Mouse (Mus musculus) forebrain, embryonic 16.5 days (tissue): ENCODE measurements at regions not wholly inside any gene's neighbourhood (a gene's known extent, or its start where the extent isn't known, plus 50 kb on each side); places are given as distances from the start of the nearest gene placed in this dataset.

Source experiments
- ATAC-seq: fragments of 200-750 bp; cut with Nextera tagmentation; 2 replicates; pipeline ENCODE4 v1.8.0; 2017; ENCODE audit warnings: mild to moderate bottlenecking, moderate library complexity
- H3K27ac ChIP-seq: fragments of 300-500 bp; sonication (generic); 2 replicates; pipeline ENCODE4 v1.5.1; 2014; ENCODE audit warnings: low read length, control low read depth
- H3K27me3 ChIP-seq: fragments of 300-500 bp; sonication (generic); replicated peaks from 2 replicates; pipeline ENCODE4 v1.6.1; 2014; ENCODE audit warnings: low read length; ENCODE audit not compliant: control insufficient read depth, insufficient read depth
- H3K36me3 ChIP-seq: fragments of 300-500 bp; sonication (generic); 2 replicates; pipeline ENCODE4 v1.6.1; 2014; ENCODE audit not compliant: control insufficient read depth, insufficient read depth
- H3K4me1 ChIP-seq: fragments of 300-500 bp; sonication (generic); replicated peaks from 2 replicates; pipeline ENCODE4 v1.6.1; 2014; ENCODE audit warnings: low read length; ENCODE audit not compliant: control insufficient read depth, insufficient read depth
- H3K4me2 ChIP-seq: fragments of 300-500 bp; sonication (generic); 2 replicates; pipeline ENCODE4 v1.6.1; 2014; ENCODE audit warnings: mild to moderate bottlenecking, low read length, control low read depth
- H3K4me3 ChIP-seq: fragments of 300-500 bp; sonication (generic); replicated peaks from 2 replicates; pipeline ENCODE4 v1.5.1; 2014; ENCODE audit warnings: mild to moderate bottlenecking, low read length, control low read depth
- H3K9ac ChIP-seq: fragments of 300-500 bp; sonication (generic); replicated peaks from 2 replicates; pipeline ENCODE4 v1.6.1; 2014; ENCODE audit warnings: low read depth, low read length, control low read depth
- H3K9me3 ChIP-seq: fragments of 300-500 bp; sonication (generic); 2 replicates; pipeline ENCODE4 v1.6.1; 2016; ENCODE audit warnings: low read length; ENCODE audit not compliant: control insufficient read depth
- WGBS: fragments of 180-500 bp; shearing (Covaris S2); extraction: QIAGEN DNeasy Blood & Tissue Kit; methylation state at CpG from one replicate; pipeline ENCODE4 v1.1.7; 2014; 5-methylcytosine and 5-hydroxymethylcytosine counted together

DNA sequence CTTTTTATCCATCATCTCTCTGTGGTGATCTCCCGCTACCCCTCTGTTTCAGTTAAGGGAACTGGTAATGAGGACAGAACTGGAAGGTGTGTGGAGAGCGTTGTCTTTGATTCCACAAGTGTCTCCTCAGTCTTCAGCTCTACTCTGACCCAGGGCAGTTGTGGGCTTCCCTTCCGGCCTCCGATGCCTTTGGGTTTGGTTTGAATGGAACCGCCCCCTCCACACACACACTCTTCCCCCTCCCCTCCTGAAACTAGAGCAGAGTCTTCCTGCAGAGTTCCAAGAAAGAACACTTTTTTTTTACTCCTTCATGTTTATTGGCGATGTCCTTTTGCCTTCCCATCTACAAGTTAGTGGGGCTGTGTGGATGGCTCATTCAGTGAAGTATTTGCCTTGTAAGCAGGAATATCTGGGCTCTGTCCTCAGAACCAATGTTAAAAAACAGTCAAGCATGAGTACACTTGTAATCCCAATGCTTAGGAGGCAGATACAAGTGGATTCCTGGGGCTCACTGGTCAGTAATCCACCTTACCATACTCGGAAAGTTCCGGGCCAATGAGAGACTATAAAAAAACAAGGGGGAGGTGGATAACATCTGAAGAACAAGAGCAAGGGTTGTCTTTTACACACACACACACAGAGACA, 70.9 kb upstream of the Magi1 start:
- no peaks in the 10 kb centered on the region for H3K4me1 ChIP-seq
- no peaks in the 10 kb centered on the region for H3K36me3 ChIP-seq
- no peak for ATAC-seq
- H3K27ac ChIP-seq, result no peak overlapping the region
- no peaks in the 10 kb centered on the region for H3K9me3 ChIP-seq
- H3K27me3 ChIP-seq, result no peaks in the 10 kb centered on the region
- 50% methylated on average over 8 of the region's 8 CpGs for WGBS
- no peak overlapping the region for H3K4me3 ChIP-seq
- no peak overlapping the region for H3K9ac ChIP-seq
- no peak overlapping the region for H3K4me2 ChIP-seq

DNA sequence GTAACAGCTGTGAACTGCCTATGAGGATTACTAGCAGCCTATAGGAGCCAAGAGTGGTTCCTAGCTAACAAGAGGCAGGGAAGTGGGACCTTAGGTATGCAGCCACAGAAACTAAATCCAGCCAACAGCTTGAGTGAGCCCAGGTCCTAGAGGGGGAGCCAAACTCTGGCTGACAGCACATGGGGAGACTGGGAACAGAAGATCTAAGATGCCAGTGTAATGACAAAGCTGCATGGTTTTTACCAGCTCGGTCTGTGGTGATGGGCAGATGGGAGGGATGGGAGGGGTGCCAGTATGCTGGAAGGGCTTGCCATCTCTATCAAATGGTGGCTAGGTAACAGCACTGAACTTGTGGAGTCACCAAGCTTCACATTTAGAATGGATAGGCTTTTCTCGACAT, 60.6 kb upstream of the Magi1 start:
- Histone ChIP-seq H3K4me1 (no peaks in the 10 kb centered on the region), H3K36me3 (no peaks in the 10 kb centered on the region), H3K9me3 (no peaks in the 10 kb centered on the region), H3K27me3 (no peaks in the 10 kb centered on the region), H3K4me2 (no peak overlapping the region), H3K4me3 (no peak overlapping the region), H3K9ac (no peak overlapping the region), H3K27ac (no peak overlapping the region)
- no peak for ATAC-seq
- WGBS, result 74% methylated on average over 2 of the region's 2 CpGs

DNA sequence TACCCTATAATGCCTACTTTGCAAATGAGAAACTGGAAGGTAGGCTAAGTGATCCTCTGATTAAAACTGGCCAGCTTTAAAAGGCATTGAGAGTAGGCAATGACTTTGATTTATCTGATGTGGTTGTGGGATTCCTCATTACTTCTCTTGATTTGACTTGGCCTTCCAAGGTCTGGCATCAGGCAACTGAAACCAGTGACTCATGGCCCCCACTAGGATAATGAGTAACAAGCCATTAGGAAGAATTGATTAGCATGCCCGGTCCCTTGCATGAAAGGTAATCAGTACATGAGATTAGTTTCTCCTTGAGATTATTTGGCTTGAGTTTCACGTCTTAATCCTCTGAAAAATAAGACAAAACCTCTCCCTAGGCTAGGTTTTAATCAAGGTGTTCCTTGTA, 56.8 kb upstream of the Magi1 start:
- H3K4me1 ChIP-seq, result no peaks in the 10 kb centered on the region
- no peaks in the 10 kb centered on the region for H3K36me3 ChIP-seq
- H3K27me3 ChIP-seq, result no peaks in the 10 kb centered on the region
- H3K4me2 ChIP-seq, result no peak overlapping the region
- WGBS, result 58% methylated on average over 2 of the region's 2 CpGs
- ATAC-seq, result no peak
- H3K9ac ChIP-seq, result no peak overlapping the region
- no peaks in the 10 kb centered on the region for H3K9me3 ChIP-seq
- H3K4me3 ChIP-seq, result no peak overlapping the region
- H3K27ac ChIP-seq, result no peak overlapping the region

DNA sequence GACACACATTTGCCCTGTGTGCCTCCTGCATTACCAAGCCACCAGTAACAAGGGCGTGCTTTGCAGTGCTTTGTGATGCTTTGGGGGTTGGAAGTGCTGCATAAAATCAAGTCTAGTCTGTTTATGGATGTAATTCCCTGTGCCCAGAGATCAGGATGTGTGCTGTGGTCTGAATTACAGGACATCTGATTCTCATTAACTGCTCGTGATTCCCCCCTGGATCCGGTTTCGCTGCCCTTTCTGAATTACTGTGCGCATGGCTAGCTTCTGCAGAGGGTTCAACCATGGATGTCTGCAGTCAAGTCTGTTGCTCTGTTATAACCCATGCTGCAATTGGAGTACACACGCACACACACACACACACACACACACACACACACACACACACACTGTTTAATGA, 52.5 kb upstream of the Magi1 start:
- Histone ChIP-seq H3K9me3 (no peaks in the 10 kb centered on the region), H3K4me2 (no peak overlapping the region), H3K9ac (no peak overlapping the region), H3K4me1 (no peaks in the 10 kb centered on the region), H3K36me3 (no peaks in the 10 kb centered on the region), H3K27ac (no peak overlapping the region), H3K27me3 (no peaks in the 10 kb centered on the region), H3K4me3 (no peak overlapping the region)
- 68% methylated on average over 6 of the region's 6 CpGs for WGBS
- ATAC-seq, result no peak
